Mouse (Mus musculus): Measurements from ENCODE around the gene Usp6nl. TPM values are rescaled to one million over a fixed set of nuclear protein-coding genes. Genes with fewer than 3 reads are reported as not detected.

The Usp6nl gene
- total RNA-seq, 2 experiments from 2014 or later = 8.9 to 11.4 TPM

DNA sequence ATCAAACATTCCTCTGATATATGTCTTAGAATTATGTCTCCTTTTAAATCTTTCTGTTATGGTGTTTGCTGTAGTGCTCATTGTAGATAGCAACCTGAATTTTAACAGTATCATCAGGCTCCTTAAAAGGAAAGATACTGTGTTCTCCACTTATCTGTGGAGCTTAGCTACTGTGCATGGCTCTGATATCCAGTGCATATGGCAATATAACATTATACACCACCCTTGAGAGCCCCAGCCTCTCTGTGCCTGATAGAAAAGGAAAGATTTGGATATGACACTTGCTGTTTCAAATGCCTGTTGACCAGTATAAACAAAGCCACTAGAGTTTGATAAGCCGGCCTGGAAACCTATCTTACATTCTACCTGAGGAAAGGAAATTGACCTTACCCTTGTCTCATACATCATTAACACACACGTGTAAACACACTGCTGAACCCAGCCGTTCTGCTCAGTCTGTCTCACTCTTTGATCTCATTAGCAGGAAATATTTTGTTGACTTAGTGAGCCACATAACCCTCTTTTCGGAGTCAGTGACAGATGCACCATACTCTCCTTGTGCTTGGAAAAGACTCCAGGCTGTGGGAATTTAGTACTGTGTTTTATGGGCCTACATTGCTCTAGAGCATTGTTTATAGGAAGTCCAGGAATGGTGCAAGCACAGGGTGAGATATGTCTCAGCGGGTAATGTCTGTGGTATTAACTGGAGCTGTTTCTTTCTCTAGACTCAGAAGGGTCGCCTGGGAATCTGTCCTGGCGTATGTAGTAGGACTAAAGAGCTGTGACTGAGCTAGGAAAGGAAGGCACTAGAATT, 9.1 kb downstream of the Usp6nl start:
- DNase-seq = no peak

DNA sequence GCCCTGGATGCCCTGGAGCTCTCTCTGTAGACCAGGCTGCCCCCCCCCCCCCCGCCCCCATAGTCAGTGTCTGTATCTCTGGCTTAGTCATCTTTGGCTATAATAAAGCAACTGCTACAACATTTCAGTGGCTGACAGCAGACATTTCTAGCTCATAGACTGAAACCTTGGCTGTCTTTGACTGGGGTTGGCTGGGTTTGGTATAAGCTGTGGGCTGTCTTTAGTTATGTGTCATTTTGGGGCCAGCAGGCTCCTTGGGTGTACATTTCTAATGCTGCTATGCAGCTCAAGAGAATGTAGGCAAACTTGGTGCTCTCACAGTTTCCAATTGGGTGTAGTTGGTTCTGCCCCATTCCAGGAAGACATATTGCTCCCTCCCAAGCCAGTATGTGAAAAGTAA, 11.1 kb downstream of the Usp6nl start:
- no peak for DNase-seq

DNA sequence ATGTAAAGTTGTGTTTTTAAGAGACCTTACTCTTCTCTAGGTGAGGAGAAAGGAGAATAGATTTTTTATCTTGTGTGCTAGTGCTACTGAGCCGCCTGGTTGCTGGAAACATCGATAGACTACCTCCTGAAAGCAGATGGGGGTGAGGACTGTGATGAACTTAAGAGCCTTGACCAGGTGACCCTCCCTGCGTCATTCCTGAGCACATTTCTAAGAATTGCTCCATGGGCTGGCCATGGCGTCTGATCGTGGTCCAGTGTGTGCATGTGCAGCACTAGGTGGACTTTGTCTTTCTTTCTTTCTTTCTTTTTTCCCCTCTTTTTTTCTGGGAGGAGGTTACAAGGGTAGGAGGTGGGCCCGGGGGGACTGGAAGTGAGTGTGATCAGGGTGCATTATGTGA, 11.5 kb downstream of the Usp6nl start:
- no peak for DNase-seq

DNA sequence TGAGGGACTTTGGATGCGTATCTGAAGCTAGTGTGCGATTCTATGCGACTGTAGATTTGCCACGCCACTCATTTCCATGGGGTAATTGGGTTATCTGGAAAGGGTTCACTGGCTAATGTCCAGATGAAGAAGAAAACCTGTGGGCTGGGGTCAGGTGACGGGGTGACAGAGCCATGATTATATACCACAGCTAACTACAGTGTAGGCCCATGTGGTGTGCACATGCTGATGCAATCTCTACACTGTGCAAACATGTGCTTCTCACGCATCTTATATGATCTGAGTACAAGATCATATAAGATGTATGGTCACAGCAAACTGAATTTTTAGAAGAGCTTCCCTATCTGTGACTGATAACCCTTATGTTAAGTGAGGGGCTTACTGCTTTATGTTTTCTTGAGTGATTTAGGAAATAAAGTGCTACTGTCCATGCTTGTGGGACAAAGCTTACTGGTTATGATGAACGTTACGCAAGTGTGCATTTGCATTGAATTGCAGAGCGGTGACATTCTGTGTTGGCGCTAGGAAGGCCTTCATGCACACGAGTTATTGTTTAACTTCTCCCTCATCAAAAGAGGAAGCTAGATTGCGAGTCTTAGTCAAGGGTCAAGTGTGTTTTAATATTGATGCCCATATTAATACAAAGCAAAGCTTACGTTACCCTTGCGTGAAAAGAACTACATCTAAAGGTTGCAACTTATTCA, 12.7 kb downstream of the Usp6nl start:
- no peak for DNase-seq

DNA sequence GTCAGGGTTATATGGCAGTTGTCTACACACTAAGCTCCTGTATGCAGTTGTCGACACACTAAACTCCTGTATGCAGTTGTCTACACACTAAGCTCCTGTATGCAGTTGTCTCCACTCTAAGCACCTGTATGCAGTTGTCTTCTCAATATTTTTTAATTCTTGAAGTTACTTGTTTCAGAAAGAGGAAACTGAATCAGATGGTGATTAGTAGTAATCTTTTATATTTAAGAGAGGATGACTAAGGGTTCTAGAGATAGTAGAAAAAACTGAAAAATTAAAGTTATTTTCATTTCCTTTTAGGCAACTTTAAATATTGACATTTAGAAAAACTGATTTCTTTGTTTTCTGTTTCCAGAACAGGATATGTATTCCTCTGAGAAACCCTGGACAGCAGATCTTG, 13.5 kb downstream of the Usp6nl start:
- no peak for DNase-seq

DNA sequence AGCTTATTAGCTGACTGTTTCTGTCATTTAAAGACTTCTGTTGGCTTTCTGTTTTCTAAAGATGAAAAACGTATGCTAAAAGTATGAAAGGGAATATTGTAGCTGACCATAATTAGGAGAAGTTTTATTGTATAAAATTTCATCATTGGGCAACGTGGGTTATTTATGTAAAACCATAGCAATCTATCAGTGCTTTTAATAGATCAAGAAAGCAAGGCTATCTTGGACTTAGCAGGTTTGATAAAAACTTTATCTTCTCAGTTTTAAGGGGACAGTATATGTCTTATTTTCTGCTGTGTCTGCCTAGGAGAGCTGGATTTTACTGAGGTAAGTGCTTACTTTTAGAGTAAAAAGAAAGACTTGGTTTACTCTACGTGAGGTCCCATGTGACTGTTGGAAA, 14.2 kb downstream of the Usp6nl start:
- no peak for DNase-seq

DNA sequence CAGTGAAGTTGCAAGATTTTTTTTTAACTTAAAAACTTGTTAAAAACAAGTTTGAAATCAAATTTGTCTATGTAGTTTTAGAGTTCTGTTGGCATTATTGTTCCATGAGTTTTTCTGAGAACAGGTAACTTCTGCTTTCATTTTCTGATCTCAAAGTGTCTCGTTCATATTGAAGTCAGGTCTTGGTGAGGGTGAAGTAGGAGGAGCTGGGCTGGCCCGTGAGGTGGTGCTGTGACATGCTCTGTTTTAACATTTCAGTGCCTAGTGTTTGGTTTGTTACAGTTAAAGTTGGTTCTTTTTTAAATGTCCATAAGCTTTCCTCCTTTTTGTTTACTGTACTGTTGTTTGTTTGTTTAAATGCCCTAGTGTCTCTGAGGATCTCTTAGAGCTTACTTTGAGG, 15.0 kb downstream of the Usp6nl start:
- DNase-seq = no peak

DNA sequence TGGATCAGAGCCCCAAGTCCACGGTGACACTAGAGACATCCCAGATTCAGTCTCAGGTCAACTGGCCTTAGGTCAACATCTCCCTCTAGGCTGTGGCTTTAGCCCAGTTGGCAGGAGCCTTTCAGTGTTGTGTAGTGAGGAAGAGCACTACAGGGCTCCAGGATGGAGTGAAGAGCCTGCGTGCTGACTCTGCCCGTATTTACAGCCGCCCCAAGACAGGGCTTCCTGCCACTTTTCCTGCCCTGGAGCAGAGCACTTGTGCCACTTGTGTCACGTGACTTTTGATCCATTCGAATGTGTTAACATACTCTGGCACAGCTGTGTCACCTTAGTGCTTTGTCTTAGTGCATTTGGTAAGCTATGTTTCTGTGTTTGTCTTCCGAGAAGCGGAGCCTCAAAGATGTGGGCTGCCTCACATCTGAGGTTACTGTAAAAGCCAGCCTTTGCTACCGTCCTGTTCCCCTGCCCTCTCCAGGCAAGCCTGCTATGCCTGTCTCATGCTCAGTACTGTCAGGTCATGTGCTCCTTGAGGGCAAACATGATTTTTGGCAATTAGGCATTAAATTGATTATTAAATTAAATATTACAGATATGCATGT, 15.7 kb downstream of the Usp6nl start:
- no peak for DNase-seq

DNA sequence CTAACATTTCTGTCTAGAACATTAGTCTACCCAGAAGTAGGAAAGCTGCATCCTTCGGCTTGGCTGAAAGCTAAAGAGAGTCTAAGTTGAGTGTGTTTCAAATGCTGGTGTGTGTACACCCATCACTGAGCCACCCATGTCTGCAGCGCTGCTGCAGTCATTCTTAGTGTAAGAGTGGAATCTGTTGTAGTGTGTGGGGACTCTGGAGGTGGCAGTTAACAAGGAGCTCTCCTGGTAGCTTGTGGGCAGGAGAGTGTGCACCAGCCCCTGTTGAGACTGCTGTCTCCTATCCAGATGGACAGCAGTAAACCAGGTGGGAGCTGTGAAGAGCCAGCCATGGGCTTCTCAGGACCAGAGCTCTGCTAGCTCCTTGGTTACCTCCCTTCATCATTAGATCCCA, 18.0 kb downstream of the Usp6nl start:
- DNase-seq = no peak

DNA sequence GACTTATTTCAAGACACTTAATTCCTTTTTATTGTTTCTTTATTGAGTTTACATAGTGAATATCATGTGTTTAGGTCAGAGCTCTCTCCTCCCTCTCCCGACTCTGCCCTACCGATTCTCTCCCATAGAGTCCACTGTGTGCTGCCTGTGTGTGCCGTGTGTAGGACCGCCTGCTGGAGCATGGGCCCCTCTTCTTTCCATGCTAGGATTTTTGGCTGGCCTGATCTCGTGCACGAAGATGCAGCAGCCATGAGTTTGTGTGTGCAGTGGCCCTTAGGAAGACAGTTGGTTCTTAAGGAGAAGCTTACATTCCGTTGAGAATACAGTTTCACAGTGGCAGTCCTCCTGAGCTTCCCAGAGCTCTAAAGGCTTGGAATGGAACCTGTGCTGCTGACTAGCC, 19.0 kb downstream of the Usp6nl start:
- no peak for DNase-seq

DNA sequence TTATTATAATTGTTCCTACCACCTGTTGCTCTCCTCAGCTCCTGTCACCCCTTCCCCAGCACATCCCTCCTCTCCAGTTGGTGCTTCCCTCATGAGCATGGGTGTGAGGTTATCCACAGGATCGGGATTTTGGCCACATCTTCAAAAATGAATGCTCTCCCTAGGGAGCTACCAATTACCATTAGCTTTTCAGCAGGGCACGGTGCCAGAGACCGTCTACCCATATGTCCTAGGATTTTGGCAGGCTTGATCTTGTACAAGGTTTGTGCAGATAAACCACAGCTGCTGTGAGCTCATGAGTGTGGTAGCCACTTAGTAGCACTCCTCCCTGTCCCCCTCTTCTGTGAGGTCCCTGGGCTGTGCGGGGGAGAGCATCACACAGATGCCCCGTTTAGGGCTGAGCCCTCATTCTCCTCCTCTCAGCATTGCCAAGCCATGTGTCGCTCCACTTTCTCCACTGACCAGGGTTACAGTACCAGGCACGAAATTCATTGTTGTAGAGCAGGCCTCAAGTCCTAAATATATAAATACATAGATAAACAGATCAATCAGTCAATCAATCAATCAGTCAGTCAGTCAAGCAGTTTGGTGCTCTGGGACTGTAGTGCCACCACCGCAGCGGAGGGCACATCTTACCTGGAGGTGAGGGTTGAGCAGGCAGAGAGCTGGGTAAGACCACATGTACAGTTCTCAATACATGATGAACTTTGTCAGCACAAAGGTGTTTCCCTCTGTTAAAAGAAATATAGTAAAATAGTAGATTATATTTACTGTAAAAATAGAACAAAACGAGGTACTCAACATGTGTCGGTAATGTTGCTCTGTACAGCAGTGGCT, 27.0 kb downstream of the Usp6nl start:
- no peak for DNase-seq

DNA sequence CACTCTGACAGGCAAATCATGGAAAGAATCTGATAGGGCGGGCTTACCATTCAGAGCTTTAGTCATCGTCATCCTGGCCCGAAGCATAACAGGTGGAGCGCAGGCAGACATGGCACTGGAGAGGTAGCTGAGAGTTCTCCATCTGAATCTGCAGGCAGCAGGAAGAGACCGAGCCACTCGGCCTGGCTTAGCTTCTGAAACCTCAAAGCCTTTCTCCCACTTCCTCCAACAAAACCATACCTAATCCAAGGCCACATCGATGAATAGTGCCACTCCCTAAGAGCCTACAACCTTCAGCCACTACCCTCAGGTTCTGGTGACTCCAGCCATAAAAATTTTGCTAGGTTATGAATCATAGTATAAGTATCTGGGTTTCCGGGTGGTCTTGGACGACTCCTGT, 27.7 kb downstream of the Usp6nl start:
- DNase-seq = no peak

DNA sequence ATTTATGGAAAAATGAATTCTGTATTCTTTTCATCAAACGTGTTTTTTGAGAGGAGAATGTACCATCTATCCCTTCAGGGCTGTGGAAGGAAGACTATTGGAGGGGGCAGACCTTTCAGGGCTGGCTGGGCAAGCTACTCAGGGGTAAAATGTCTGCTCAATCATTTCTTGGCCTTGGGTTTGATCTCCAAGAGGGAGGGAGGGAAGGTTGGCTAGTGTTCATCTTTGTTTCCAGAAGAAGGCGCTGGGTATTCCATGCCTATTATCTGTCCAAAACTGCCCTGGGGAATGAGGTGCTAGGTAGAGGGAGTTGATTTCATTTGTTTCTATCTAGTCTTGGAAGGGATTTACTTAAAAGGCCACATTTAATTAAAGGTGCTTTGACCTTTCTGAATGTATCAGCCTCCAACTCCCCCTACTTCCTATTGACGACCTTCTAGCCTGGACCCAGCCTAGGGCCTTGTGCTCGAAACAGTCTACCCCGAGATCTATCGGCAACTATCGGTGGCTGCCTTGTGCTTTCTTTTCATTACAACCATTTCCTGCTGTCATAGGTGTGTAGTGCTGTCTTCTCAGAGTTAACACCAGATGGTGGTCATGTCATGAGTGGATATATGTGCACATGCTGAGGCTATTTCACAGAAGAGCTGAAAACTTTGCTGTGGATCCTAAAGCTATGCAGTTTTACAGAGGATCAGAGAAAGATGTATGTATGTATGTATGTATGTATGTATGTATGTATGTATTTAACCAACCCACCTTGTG, 28.6 kb downstream of the Usp6nl start:
- DNase-seq = no peak

DNA sequence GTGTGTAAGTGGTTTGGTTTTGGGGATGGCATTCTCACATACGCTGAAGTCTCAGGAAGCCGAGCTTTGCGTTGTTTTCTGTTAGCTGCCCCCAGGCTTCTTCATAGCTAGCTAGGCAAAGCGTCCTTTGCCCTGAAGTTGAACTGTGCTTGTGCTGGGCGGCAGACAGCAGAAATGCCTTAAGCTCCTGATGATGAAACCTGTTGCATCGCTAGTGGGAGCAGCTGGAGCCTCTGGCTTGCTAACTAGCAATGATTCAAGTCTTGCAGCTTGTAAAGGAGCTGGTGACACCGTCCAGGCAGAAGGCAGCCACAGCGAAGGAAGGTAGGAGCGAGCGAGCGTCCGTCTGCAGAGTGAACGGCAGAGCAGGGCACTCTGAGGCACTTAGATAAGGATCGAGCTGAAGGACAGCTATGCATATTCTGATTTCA, 30.1 kb downstream of the Usp6nl start:
- no peak for DNase-seq

DNA sequence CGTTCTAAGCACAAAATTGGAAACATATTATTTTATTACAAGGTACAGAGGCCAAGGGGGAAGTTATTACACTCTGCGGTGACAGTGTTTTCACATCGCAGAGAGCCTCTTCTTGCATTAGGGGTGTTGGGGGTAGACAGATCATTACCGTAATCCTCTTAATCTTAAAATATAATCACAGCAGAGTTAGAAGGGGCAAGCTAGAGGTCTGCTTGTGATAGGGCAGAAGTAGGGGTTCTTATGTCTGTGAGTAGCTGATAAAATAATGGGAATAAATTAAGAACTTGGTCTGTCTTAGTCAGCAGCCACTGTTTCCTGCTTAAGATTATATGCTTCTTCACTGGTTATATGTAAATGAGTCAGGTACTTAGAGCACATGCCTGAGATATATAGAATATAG, 30.6 kb downstream of the Usp6nl start:
- no peak for DNase-seq

DNA sequence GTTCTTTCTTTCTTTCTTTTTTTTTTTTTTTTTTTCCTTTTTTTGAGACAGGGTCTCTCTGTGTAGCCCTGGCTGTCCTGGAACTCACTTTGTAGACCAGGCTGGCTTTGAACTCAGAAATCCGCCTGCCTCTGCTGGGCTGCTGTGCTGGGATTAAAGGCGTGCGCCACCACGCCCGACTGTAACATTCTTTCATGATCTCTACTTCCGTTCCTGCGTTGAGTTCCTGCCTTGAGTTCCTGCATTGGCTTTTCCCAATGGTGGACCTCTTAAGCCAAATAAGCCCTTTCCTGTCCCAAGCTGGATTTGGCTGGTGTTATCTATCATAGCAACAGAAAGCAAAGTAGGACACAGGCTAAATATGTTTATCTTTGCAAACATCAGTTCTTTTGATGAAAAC, 34.8 kb downstream of the Usp6nl start:
- no peak for DNase-seq

DNA sequence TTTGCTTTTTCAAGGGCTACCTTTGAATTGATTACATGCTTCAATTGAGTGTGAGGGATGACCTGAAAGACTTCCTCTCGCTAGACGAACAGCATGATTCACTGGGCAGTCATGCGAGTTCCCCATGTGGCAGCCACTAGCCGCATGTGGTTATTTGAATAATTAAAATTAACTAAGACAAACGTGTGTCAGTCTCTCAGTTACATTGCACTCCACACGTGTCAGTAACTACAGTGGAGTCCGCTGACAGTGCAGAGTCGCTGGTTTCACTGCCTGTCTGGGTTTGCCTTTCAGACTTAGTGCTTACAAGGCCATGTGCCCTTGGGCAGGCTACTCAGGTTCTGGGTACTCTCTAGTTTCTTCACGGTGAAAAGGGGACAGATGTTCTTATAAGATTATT, 37.2 kb downstream of the Usp6nl start:
- DNase-seq = no peak

DNA sequence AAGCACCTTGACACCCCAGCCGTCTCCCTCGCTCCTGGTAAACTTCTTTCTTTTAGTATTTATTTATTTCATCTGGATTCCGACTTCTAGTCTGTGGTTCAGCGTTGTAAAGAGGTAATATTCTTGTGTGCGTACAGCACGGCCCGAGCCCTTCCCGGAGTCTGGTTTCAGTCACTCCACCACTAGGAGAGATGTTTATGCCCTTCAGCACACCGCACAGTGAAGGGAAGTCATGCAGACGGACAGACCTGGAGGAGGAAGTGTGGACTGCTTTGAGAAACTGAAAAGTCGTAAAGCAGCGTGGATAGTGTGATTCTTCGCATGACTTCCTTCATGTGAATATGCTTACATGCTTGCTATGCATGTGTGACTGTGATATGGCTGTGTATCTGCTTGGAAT, 40.7 kb downstream of the Usp6nl start:
- DNase-seq = no peak

DNA sequence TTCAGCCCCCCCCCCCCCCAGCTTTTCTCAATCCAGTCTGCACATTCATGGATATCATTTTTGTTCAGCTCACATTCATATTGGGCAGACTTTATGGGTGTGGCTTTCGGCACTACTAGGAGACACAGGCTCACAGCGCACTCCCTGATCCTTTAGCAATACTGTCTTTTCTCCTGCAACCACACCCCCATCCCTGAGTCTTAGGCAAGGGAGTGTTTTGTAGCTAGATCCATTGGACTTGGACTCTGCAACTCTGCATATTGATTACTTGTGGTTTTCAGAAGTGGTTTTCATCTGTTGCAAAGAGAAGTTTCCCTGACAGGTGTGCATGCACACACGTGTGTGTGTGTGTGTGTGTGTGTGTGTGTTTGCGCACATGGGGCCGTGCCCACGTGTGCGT, 41.5 kb downstream of the Usp6nl start:
- no peak for DNase-seq

DNA sequence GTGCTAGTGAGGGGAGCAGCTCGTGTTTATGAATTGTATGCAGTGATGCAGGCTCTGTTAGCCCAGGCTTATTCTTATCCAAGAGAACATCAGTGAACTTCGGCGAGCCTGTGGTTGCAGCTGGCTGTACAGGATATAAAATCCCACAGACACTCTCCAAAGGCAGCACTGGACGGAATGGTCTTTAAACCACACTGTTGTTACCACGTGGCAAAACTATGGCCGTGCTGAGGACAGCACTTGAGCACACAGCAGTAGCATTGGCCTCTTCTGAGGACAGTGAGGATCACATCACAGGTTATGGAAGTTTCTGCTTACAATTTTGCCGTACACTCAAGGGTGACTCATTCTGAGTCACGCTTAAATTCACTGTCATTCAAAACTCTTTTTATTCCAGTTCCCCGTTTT, 44.1 kb downstream of the Usp6nl start:
- DNase-seq = no peak

DNA sequence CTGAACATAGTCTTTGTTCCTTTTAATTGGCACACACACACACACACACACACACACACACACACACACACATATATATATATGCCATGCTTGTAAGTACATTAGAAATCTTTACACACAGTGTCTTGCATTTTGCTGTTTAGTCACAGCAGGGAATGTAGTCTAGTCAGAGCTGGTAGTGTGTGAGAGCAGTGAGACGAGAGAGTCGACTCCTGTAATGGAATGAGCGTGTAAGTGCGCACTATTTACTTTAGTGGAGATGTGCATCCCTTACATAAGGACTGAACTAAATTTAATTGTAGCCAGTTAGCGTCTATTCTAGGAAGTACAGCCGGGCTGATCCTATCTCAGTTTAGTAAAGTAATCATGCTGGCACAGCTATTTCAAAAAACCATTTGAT, 44.5 kb downstream of the Usp6nl start:
- no peak for DNase-seq

DNA sequence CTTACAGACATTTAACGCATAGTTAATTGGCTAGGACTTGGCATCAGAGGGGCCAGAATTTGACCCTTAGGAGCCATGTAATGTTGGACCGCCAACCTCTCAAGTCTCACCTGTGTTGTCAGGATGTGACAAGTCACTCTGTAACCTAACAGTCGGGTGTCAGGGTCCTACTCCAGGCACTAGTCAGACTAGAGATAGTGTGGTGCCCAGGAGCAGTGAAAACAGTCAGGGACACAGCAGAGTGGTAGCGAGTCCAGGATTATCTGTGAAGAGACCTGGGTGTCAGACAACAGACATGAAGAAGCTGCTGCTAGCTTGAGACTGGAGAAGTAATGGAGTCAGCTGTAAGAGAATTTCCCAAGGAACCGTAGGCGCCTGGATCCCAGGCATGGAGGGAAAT, 45.0 kb downstream of the Usp6nl start:
- DNase-seq = no peak
